Mouse (Mus musculus) cerebellum, adult 18-20 months (tissue): ENCODE measurements around the gene Lcn2.
"Not testable (repeated sequence)": the region's sequence is repeated elsewhere in the genome, so short reads cannot be mapped to it uniquely, and the experiment has no call there.

ENCODE experiments used
- DNase-seq, 2 experiments: peaks; one replicate each; pipeline ENCODE4 v3.0.0; 2021

The Lcn2 gene

GRCm38 (mm10) chr2:32363376-32364106 is 24.5 kb downstream of the Lcn2 start:
- DNase-seq: peak in 1 of 2 experiments; percentile 35

DNA sequence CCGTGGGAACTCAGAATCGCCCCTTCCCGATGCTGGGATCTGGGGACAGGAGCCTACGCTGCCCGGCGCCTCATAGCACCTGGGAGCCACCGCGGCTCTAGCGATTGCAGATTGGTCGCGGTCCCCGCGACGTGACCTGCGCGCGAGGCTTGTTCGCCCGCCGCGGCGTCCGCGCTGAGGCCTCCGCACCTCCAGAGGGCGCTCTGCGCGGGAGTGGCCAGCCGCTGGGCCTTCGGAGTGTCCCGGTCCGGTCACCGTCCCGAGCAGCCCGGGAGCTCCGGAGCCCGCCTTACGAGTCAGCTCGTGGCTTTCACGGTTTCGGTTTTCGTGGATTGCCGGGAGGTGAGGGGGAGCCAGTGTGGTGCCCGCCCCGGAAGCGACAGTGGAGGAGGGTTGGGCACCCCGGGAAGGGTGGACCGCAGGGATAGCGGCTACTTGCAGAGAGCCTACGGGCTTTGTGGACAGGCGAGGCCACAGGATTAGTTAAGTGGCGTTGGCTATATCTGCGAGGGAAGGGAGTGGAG is 25.2 kb downstream of the Lcn2 start:
- peak; percentile 89 to 98 for DNase-seq

GRCm38 (mm10) chr2:32362274-32362673 is 25.8 kb downstream of the Lcn2 start:
- DNase-seq: not testable (repeated sequence)

DNA sequence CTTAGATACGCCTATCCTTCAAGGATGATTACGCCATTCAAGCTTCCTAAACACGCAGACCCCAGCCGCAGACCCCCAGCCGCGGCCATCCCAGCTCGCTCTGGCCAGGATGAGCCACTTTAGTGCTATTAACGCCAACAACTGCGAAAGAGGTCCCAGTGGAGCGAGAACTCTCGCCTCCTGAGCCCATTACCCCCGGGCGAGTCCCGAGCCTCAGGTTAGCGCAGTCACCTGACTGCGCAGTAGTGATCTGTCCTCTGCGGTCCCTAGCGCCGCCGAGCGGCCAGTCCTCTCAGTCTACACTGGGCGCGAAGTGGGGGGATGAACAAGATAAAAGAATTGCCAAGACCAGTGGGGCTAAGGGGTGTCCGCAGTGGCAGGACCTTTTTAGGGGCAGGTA is 26.6 kb downstream of the Lcn2 start:
- DNase-seq: peak; percentile 90 to 92

GRCm38 (mm10) chr2:32360741-32361140 is 27.3 kb downstream of the Lcn2 start:
- peak; percentile 82 to 88 for DNase-seq

DNA sequence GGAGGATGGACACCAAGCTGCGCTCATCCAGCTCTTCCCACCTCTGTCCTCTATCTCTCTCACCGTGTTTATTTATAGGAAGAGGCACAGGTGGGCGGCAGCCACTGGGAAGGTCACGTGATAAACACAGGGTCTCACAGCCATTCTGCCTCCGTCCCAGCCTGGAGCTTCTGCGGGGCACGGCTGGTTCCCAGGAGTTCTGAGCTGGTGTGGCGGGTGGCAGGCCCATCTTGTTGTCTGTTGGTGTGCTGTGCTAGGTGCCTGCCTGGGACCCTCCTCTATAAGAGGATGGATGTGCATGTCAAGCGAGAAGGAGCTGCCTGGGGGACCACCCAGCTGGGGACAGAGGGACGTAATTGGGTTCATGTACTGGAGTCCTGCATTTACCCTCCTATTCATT is 29.7 kb downstream of the Lcn2 start:
- DNase-seq: no peak

- DNase-seq: no peak
Observed at GRCm38 (mm10) chr2:32357710-32358109, 30.3 kb downstream of the Lcn2 start.

GRCm38 (mm10) chr2:32356216-32356615 is 31.8 kb downstream of the Lcn2 start:
- DNase-seq: no peak

GRCm38 (mm10) chr2:32354336-32354895 is 33.6 kb downstream of the Lcn2 start:
- DNase-seq: no peak

- no peak for DNase-seq
Observed at GRCm38 (mm10) chr2:32353836-32354235, 34.2 kb downstream of the Lcn2 start.

DNA sequence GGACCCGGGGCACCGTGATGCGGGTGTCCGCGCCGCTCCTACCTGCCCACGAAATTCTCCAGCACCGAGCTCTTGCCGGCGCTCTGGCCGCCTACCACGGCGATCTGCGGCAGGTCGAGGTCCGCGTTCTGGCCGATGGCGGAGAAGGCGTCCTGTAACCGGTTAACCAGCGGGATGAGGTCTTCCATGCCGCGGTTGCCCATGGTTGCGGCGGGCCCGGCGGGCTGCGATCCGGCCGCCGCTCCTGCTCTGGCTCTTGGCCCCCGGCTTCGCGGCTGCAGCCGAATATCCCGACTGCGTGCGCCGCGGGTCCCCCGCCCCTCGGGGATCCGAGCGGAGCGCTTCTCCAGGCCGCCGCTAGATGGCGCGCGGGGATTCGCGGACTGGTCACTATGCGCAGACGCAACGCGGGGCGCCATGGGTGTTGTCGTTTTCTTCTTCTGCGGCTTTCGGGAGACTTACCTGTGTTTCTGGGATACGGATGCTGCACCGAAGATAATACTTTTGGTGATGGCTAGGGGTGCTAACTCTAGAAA is 35.0 kb downstream of the Lcn2 start, which contains the start of gene Dnm1:
TSS of gene Dnm1 (minus strand) at position 332 of the 536 bp plus-strand sequence.
- peak; percentile 93 to 99 for DNase-seq

DNA sequence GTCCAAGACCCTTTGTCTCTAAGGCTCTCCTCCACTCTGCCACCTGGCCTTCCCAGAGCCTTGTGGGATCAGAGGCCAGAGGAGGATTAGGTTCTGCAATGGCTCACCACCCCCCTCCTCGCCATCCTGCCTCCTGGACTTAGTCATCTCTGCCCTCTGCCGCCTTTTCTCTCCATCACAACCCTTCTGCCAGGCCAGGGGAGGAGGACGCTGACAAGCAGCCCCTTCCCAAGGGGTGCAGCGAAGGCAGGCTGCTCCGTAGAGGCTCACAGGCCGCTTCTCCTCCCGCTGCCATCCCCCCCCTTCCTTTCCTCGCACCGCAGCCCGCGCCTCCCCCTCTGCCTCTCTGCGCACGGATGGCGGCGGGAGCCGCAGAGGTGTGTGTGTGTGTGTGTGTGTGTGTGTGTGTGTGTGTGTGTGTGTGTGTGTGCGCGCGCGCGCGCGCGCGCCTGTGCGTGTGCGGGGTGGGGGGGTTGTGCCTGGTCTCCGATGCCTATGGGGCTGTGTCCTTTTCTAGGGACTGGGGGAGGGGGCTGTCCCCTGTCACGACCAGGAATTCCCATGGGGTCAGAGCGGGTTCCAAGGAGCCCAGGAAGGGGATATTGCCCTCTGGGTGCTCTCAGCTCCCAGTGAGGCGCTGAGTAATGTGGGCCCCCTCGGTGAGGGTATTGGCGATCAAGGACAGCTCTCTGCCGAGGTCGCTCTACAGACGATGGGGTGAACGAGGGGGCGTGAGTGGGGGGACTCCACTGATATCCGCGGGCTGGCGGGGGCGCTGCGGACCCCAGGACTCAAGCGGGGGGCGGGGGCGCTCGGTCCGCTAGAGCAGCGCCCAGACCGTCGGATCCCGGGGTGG is 35.7 kb downstream of the Lcn2 start, which contains the start of gene Ciz1:
TSS of gene Ciz1 (plus strand) at position 177 of the 856 bp plus-strand sequence.
- DNase-seq: peak; percentile 72 to 80

DNA sequence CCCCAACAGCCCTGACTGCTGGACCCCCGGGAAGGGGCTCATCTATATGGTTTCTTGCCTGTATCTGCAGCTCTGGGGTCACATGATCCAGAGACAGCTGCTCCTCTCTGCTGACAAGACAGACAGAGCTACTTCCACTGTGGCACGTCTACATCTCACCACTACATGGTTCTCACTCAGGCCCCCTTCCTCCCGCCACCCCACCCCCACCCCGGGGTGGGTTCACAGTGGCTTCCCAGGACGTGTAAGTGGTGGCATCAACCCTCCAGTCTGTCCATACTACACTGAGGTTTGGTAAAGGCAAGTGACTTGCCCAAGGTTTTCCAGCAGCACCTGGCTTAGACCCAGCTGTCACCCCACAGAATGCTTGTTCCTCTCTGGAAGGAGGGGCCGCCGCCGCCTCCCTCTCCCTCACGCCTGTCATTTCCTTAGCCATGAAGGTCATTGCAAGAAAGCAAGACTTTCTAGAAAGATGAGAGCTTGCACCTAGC is 36.5 kb downstream of the Lcn2 start:
- DNase-seq: peak; percentile 73 to 74

GRCm38 (mm10) chr2:32350471-32351051 is 37.5 kb downstream of the Lcn2 start:
- peak; percentile 68 to 69 for DNase-seq

DNA sequence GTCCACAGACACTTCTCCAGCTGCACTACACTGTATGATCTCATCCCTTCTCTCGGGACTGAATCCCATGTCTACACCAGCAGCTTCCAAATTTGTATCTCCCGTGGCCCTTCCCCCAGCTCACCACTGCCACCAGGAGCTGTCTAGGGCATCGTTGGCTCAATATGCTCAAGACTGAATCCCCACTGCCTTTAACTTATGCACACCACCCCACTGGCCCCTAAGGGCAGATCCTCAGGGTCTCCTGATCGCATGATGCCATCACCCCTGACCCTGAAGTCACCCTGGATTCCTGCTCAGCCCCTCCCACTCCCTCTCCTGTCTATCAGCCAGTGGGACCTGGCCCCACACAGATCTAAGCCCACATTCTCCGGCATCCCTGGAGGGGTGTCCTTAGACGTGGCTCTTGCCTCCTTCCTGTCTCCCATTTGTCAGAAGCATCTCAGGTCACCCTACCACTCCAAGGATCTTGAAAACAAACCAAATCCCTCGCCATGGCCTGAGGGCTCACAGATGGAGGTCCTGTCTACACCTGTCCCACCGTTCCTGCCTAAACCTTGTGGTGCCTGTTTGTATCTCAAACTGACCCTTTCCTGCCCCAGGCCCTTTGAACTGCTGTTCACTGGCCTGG is 38.3 kb downstream of the Lcn2 start:
- peak; percentile 49 to 50 for DNase-seq

- DNase-seq: peak; percentile 78
Observed at GRCm38 (mm10) chr2:32348311-32348710, 39.7 kb downstream of the Lcn2 start.

- peak in 1 of 2 experiments; percentile 49 for DNase-seq
Observed at GRCm38 (mm10) chr2:32347019-32347418, 41.0 kb downstream of the Lcn2 start.

GRCm38 (mm10) chr2:32344598-32345321 is 43.3 kb downstream of the Lcn2 start:
- DNase-seq: peak; percentile 29 to 47

DNA sequence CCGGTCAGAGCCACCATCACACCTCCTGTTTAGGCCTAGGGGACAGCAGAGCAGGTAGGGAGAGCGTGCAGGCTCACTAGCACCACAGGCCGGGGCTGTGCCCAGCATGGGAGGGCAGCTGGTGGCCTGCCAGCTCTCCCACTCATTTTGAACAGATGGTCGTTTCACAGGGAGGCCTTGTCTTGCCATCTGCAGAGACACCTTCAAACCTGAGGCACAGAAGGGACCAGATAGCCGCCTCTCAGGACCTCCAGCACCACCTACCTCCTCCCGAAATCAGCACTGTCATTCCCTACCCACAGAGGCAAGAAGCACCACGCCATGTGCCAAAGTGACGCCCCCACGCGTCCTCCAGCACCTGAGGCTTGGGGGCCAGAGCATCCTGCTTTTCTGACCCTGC is 44.0 kb downstream of the Lcn2 start:
- DNase-seq: peak; percentile 94 to 97

GRCm38 (mm10) chr2:32343351-32343671 is 44.7 kb downstream of the Lcn2 start:
- no peak for DNase-seq
